Mouse (Mus musculus): Measurements from ENCODE around the gene Sp6. TPM values are rescaled to one million over a fixed set of nuclear protein-coding genes. Genes with fewer than 3 reads are reported as not detected.

Gene Sp6
- polyA plus RNA-seq, 1 experiment from 2014 or later = 0.07 TPM

DNA sequence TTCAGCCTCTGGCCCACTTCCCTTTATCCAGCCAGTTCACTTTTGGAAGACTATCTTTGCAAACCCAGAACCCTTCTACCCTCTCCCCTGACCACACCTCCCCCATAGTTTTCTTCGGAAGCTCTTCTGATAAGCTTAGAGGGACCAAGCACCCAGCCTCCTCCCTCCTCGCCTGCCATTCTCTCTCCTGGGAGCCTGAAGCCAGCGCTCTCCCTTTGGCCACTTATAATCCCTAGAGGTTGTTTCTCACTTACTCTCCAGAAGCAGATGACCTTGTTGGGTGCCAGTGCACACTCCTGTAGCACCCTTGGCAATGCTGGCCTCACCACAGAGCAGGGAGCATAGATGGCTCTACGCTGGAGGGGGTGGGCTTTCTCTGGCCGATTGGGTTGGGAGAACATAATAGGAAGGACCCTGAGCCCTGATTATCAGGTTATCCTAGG lies 43.9 kb upstream of the Sp6 start:
- no peaks in the 10 kb centered on the region for H3K9me3 ChIP-seq (ENCODE audit: low read length)
- H3K4me3 ChIP-seq (ENCODE audit: low read depth, low read length) = no peak overlapping the region
- H3K36me3 ChIP-seq (replicated peaks; ENCODE audit: insufficient read depth, low read length) = peaks cover 4% of the 10 kb centered on the region; the same call in 1 of the 2 replicates
- H3K4me1 ChIP-seq (ENCODE audit: insufficient read depth) = peaks cover 40% of the 10 kb centered on the region
- WGBS (ENCODE audit: insufficient replicate concordance) = 53% methylated on average over 5 of the region's 5 CpGs
- H3K4me2 ChIP-seq (ENCODE audit: low read depth, low read length) = peak overlapping the region; percentile 64
- ATAC-seq (no peak), DNase-seq (no peak)
- no peak for TF ChIP-seq CTCF (IDR thresholded peaks at IDR 0.05; ENCODE audit: low read depth)
- TF ChIP-seq EP300 (IDR thresholded peaks at IDR 0.05; ENCODE audit: low read depth) = no peak
- H3K27me3 ChIP-seq (ENCODE audit: insufficient read depth, low read length) = no peaks in the 10 kb centered on the region
- 0 out of 2 replicates have a peak overlapping the region, but pooled peaks have one; percentile 38 for H3K9ac ChIP-seq (replicated peaks)
- H3K27ac ChIP-seq (ENCODE audit: low read depth) = peak overlapping the region; percentile 87

DNA sequence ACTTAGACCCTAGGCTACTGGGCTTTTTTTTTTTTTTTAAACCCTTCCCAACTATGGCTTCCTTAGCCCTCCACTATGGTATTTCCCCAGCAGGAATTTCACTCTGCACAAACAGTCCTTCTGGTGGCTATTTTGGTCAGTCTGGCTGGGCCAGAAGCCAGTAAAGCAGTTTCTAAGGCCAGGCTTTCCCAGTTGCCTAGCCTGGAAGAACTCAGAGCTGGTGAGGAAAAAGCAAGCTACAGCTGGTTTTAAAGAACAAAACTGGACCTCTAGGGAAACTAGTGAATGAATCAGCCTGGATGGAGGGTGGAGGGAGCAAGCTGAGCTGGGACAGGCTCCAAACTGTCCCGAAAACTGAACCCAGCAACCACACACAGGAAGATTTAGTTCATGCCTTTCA lies 43.4 kb upstream of the Sp6 start:
- DNase-seq (no peak), ATAC-seq (no peak)
- Histone ChIP-seq H3K27ac (ENCODE audit: low read depth) (peak overlapping the region; percentile 87), H3K9me3 (ENCODE audit: low read length) (no peaks in the 10 kb centered on the region), H3K27me3 (ENCODE audit: insufficient read depth, low read length) (no peaks in the 10 kb centered on the region), H3K9ac (replicated peaks) (no peak overlapping the region), H3K4me1 (ENCODE audit: insufficient read depth) (peaks cover 41% of the 10 kb centered on the region), H3K4me2 (ENCODE audit: low read depth, low read length) (peak overlapping the region; percentile 64; the same call in 1 of the 2 replicates), H3K36me3 (replicated peaks; ENCODE audit: insufficient read depth, low read length) (no peaks in the 10 kb centered on the region; the same call in 1 of the 2 replicates), H3K4me3 (ENCODE audit: low read depth, low read length) (no peak overlapping the region)
- 50% methylated on average over 1 of the region's 1 CpGs for WGBS (ENCODE audit: insufficient replicate concordance)
- TF ChIP-seq CTCF (IDR thresholded peaks at IDR 0.05; ENCODE audit: low read depth) (no peak), EP300 (IDR thresholded peaks at IDR 0.05; ENCODE audit: low read depth) (no peak)

DNA sequence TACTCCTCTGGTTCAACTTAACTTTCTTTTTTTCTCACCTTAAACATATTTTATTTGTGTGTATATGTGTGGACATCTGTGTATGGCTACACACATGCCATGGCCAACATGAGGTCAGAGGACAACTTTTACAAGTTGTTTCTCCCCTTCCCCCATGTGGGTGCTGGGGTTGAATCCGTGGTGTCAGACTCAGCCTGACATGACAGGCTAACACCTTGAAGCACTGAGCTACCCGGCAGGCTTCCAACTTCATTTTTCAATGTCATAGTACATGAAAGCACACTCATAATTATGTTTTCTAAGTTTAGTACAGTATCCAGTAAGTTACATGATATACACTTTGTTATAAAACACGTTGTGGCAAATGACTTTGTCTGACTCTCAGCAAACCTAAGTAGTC lies 42.9 kb upstream of the Sp6 start:
- Histone ChIP-seq H3K27ac (ENCODE audit: low read depth) (peak overlapping the region; percentile 87), H3K9me3 (ENCODE audit: low read length) (no peaks in the 10 kb centered on the region), H3K4me2 (ENCODE audit: low read depth, low read length) (no peak overlapping the region), H3K27me3 (ENCODE audit: insufficient read depth, low read length) (no peaks in the 10 kb centered on the region), H3K4me3 (ENCODE audit: low read depth, low read length) (no peak overlapping the region), H3K36me3 (replicated peaks; ENCODE audit: insufficient read depth, low read length) (no peaks in the 10 kb centered on the region), H3K9ac (replicated peaks) (no peak overlapping the region), H3K4me1 (ENCODE audit: insufficient read depth) (peaks cover 46% of the 10 kb centered on the region)
- no peak for ATAC-seq
- DNase-seq = no peak
- WGBS (ENCODE audit: insufficient replicate concordance) = 58% methylated on average over 3 of the region's 3 CpGs
- TF ChIP-seq EP300 (IDR thresholded peaks at IDR 0.05; ENCODE audit: low read depth) = no peak
- TF ChIP-seq CTCF (IDR thresholded peaks at IDR 0.05; ENCODE audit: low read depth) = no peak

DNA sequence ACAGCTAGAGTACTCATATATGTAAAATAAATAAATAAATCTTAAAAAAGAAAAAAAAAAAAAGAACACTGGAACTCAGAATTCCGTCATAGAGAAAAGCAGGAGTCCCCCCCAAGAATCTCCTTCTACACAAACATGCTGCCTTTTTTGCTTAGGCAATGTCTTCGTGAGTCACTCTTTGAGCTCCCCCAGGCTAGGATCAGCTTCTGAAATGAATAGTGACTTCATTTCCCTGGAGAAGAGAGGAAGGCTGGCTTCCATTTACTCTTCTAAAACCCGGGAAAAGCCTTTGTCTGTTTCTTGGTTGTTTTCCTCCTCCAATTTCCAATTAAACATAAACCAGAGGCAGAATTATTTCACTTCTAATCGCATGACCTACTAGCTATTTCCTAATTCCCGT lies 40.3 kb upstream of the Sp6 start:
- no peak overlapping the region for H3K4me3 ChIP-seq (ENCODE audit: low read depth, low read length)
- no peak overlapping the region for H3K9ac ChIP-seq (replicated peaks)
- DNase-seq (no peak), ATAC-seq (no peak)
- no peaks in the 10 kb centered on the region for H3K36me3 ChIP-seq (replicated peaks; ENCODE audit: insufficient read depth, low read length)
- TF ChIP-seq EP300 (IDR thresholded peaks at IDR 0.05; ENCODE audit: low read depth) = no peak
- no peak for TF ChIP-seq CTCF (IDR thresholded peaks at IDR 0.05; ENCODE audit: low read depth)
- peaks cover 48% of the 10 kb centered on the region for H3K4me1 ChIP-seq (ENCODE audit: insufficient read depth)
- 86% methylated on average over 5 of the region's 5 CpGs for WGBS (ENCODE audit: insufficient replicate concordance)
- H3K9me3 ChIP-seq (ENCODE audit: low read length) = no peaks in the 10 kb centered on the region
- H3K4me2 ChIP-seq (ENCODE audit: low read depth, low read length) = no peak overlapping the region
- no peak overlapping the region for H3K27ac ChIP-seq (ENCODE audit: low read depth)
- no peaks in the 10 kb centered on the region for H3K27me3 ChIP-seq (ENCODE audit: insufficient read depth, low read length)

DNA sequence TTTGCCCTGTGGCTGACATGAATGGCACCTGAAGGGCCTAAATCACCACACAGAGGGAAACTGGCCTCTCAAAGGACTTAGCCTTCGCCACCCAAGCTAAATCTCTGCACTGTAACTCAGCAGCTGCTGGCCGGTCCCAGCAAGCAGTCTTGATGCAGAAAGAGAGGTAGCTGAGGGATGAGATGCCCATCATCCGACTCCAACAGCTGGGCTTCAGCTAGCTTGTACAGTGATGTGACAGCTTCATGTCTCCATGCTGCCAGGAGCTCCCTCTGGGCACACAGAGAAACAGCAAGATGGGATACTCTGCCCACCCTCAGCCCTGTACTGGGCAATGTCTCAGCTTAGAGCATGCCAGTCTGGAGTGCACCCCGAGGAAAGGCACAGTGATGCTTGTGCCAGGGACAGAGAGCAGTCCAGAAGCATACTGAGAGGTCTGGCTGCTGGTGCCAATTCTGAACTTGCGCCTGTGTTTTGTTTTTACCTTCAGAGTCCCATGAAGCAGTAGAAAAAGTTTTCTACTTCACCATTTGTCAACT lies 39.7 kb upstream of the Sp6 start:
- H3K9ac ChIP-seq (replicated peaks) = 0 out of 2 replicates have a peak overlapping the region, but pooled peaks have one; percentile 3
- no peak overlapping the region for H3K4me2 ChIP-seq (ENCODE audit: low read depth, low read length)
- H3K9me3 ChIP-seq (ENCODE audit: low read length) = no peaks in the 10 kb centered on the region
- H3K36me3 ChIP-seq (replicated peaks; ENCODE audit: insufficient read depth, low read length) = no peaks in the 10 kb centered on the region
- 90% methylated on average over 5 of the region's 5 CpGs for WGBS (ENCODE audit: insufficient replicate concordance)
- ATAC-seq = no peak
- no peak for DNase-seq
- TF ChIP-seq CTCF (IDR thresholded peaks at IDR 0.05; ENCODE audit: low read depth) = no peak
- TF ChIP-seq EP300 (IDR thresholded peaks at IDR 0.05; ENCODE audit: low read depth) = no peak
- H3K4me1 ChIP-seq (ENCODE audit: insufficient read depth) = peaks cover 44% of the 10 kb centered on the region
- no peak overlapping the region for H3K4me3 ChIP-seq (ENCODE audit: low read depth, low read length)
- peak overlapping the region; percentile 58; the same call in 1 of the 2 replicates for H3K27ac ChIP-seq (ENCODE audit: low read depth)
- H3K27me3 ChIP-seq (ENCODE audit: insufficient read depth, low read length) = no peaks in the 10 kb centered on the region

DNA sequence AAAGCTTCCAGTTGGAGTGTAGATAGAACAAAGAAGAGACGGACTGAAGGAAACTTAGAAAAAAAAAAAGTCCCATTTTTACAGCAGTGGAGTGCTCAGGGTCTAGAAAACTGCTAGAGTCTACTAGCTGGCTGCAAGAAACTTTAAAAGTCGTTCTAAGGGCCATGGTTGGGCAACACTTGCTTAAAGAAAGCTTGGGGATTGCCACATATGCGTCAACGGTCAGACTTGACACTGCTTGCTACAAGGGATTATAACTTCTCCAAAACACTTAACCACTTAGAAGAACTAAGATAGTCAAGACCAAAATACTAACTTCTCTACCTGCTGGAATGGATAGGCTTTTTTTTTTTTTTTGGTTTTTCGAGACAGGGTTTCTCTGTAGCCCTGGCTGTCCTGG lies 38.4 kb upstream of the Sp6 start:
- DNase-seq = no peak
- WGBS (ENCODE audit: insufficient replicate concordance) = 62% methylated on average over 5 of the region's 5 CpGs
- Histone ChIP-seq H3K4me2 (ENCODE audit: low read depth, low read length) (peak overlapping the region; percentile 79), H3K4me3 (ENCODE audit: low read depth, low read length) (no peak overlapping the region), H3K9me3 (ENCODE audit: low read length) (no peaks in the 10 kb centered on the region), H3K4me1 (ENCODE audit: insufficient read depth) (peaks cover 36% of the 10 kb centered on the region), H3K9ac (replicated peaks) (no peak overlapping the region), H3K27me3 (ENCODE audit: insufficient read depth, low read length) (no peaks in the 10 kb centered on the region), H3K27ac (ENCODE audit: low read depth) (peak overlapping the region; percentile 98), H3K36me3 (replicated peaks; ENCODE audit: insufficient read depth, low read length) (no peaks in the 10 kb centered on the region)
- TF ChIP-seq CTCF (IDR thresholded peaks at IDR 0.05; ENCODE audit: low read depth) (no peak), EP300 (IDR thresholded peaks at IDR 0.05; ENCODE audit: low read depth) (no peak)
- ATAC-seq = no peak
